Mouse (Mus musculus): ENCODE measurements around the gene Nbeal1. TPM values are rescaled to one million over a fixed set of nuclear protein-coding genes. Genes with fewer than 3 reads are reported as not detected.
"Not testable (repeated sequence)": the region's sequence is repeated elsewhere in the genome, so short reads cannot be mapped to it uniquely, and the experiment has no call there.

Nbeal1 gene
- total RNA-seq (2021), result 73.8 and 77.7 TPM in 2 replicates
- long read RNA-seq, full-length matches to known transcripts, result 1 of 7 reads
- long read RNA-seq, partial matches to known transcripts, result 2 of 7 reads
- long read RNA-seq, other reads (novel, unspliced or antisense), result 4 of 7 reads

GRCm38 (mm10) chr1:60179932-60180783, at the start of gene Nbeal1:
Nbeal1 (plus strand) TSS chr1:60180599.
- peak; percentile 100 for DNase-seq

GRCm38 (mm10) chr1:60137346-60137745, 43.1 kb upstream of the Nbeal1 start:
- DNase-seq, result no peak

DNA sequence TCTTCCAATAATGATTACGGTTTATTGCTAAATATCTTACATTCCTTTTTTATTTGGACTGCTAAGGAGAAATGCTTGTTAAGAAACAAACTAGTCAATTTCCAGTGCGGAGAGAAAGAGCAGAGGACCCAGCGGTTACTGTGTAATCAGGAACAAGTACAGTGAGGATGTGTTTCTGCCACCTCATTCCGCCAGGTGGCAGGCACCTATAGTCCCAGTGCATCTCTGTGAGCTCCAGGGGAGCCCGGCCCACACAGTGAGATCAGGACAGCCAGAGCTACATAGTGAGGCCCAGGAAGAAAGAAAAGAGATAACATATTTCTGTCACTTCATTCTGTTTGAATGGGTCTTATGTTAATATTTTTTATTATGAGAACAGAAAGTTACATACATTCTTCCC, 27.7 kb upstream of the Nbeal1 start:
- DNase-seq, result no peak

GRCm38 (mm10) chr1:60156651-60157050, 23.7 kb upstream of the Nbeal1 start:
- no peak for DNase-seq

- DNase-seq, result peak; percentile 50
Measured at GRCm38 (mm10) chr1:60158411-60158810, 22.0 kb upstream of the Nbeal1 start.

GRCm38 (mm10) chr1:60163676-60164075, 16.7 kb upstream of the Nbeal1 start:
- DNase-seq, result no peak

GRCm38 (mm10) chr1:60169626-60170025, 10.8 kb upstream of the Nbeal1 start:
- DNase-seq, result no peak

- no peak for DNase-seq
Measured at GRCm38 (mm10) chr1:60170251-60170650, 10.1 kb upstream of the Nbeal1 start.

DNA sequence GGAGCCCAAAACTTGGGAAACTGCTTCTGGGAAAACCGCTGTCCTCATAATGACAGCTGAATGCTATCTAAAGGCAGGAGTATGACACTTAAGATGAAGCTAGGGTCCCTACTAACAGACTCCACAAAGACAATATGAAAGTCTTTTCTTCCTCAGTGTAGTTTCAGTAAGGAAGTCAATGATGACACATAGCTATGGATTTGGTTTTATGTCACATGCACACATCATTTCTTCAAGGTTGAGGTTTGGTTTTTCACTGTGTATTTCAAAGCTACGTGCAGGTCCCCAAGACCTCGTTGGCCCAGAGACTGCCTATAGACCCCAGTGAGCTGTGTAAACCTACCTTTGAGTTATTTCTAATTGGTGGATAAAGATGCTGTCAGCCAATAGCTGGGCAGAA, 7.3 kb upstream of the Nbeal1 start:
- DNase-seq, result no peak

DNA sequence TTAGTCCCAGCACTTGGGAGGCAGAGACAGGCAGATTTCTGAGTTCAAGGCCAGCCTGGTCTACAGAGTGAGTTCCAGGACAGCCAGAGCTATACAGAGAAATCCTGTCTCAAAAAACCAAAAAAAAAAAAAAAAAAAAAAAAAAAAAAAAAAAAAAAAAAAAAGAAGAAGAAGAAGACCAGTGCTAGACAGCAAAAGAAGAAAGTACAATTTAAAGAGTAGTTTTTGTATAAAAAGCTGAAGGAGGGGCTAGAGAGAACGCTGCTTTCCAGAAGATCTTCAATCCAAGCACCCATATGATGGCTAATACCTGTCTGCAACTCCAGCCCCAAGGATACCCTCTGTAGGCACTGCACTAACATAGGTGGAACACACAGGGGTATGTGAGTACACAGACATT, 2.6 kb upstream of the Nbeal1 start:
- not testable (repeated sequence) for DNase-seq

GRCm38 (mm10) chr1:60179376-60179775, 1.0 kb upstream of the Nbeal1 start:
- DNase-seq, result no peak

GRCm38 (mm10) chr1:60180784-60181221, 404 bp downstream of the Nbeal1 start:
- no peak for DNase-seq

- DNase-seq, result no peak
Measured at GRCm38 (mm10) chr1:60188454-60188853, 8.1 kb downstream of the Nbeal1 start.

- no peak for DNase-seq
Measured at GRCm38 (mm10) chr1:60196813-60197212, 16.4 kb downstream of the Nbeal1 start.

DNA sequence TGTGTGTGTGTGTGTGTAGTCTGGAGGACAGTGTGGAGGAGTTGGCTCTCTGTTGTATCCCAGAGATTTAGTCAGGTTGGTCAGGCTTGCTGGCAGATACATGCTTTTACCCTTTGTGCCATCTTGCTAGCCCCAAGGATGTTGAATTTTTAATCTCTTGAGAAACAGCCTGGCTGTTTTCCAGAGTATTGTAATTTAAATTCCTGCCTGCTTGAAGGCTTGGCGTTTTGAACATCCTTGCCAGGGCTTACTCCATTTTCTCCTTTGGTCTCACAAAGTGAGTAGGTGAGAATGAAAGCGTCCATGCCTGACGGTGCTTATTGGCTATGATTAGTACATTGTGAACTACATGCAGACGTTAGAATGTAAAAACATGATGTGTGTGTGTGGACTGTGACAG, 18.6 kb downstream of the Nbeal1 start:
- DNase-seq, result no peak

DNA sequence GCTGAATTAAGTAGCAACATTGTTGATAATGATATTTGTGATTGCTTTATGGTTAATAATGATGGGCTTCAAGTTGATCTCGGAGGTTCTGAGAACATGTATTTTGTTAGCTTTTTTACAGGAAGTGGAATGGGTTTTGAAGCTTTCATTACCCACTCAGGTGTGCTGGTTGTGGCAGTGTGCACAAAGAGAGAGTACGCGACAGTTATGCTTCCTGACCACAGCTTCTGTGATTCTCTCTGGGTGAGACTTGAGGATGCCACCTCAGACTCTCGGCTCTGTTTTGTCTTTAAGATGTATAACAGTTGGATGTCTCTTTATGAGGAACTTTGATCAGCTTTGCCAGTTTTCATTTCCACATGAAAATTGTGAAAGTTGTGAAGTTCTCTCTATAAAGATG, 55.9 kb downstream of the Nbeal1 start:
- DNase-seq, result no peak

- no peak for DNase-seq
Measured at GRCm38 (mm10) chr1:60240430-60240829, 60.0 kb downstream of the Nbeal1 start.

DNA sequence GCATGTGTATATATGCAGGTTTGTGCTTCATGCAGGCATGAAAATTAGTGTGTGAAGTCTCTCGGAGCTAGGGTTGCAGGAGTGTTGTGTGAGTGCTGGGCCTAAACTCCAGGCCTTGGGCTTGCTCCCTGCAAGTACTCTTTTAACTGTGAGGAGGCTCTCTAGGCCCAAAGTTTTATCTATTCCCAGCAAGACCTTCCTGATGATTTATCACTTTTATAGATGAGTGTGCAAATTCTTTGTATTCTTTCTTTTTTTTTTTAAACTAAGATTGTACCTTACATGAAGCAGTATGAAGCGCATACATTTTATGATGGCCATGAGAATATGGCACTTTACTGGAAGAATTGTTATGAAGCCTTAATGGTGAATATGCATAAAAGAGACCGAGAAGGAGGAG, 87.7 kb downstream of the Nbeal1 start:
- no peak for DNase-seq

GRCm38 (mm10) chr1:60269314-60269713, 88.9 kb downstream of the Nbeal1 start:
- DNase-seq, result no peak

DNA sequence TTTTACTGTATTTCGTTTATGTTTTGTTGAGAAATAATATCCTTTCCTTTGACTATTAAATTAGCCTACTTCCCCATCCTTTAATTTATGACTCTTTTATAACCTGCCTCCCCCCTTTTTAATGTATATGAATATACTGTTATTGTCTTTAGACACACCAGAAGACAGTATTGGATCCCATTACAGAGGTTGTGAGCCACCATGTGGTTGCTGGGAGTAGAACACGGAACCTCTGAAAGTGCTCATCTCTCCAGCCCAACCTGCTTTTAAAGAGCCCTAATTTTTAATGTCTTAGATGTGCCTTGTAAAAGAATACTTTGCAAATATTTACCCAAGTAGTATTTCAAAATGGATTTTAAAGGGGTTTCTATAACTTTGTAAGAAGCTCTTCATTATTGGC, 92.1 kb downstream of the Nbeal1 start:
- no peak for DNase-seq

DNA sequence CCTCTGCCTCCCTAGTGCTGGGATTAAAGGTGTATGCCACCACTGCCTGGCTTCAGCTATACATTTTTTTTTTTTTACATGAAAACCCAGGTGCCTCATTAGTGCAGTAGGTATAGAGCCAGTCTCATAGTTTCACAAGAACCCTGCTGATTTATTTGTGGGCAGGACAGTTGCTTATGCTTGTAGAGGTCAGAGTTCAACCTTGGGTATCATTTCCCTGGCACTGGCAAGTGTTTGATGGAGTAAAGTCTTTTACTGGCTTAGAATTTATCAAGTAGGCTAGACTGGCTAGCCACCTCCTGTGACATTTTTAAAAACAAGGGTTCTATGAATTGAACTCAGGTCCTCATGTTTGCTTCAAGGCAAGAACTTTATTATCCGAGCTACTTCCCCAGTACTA, 113.5 kb downstream of the Nbeal1 start:
- no peak for DNase-seq

DNA sequence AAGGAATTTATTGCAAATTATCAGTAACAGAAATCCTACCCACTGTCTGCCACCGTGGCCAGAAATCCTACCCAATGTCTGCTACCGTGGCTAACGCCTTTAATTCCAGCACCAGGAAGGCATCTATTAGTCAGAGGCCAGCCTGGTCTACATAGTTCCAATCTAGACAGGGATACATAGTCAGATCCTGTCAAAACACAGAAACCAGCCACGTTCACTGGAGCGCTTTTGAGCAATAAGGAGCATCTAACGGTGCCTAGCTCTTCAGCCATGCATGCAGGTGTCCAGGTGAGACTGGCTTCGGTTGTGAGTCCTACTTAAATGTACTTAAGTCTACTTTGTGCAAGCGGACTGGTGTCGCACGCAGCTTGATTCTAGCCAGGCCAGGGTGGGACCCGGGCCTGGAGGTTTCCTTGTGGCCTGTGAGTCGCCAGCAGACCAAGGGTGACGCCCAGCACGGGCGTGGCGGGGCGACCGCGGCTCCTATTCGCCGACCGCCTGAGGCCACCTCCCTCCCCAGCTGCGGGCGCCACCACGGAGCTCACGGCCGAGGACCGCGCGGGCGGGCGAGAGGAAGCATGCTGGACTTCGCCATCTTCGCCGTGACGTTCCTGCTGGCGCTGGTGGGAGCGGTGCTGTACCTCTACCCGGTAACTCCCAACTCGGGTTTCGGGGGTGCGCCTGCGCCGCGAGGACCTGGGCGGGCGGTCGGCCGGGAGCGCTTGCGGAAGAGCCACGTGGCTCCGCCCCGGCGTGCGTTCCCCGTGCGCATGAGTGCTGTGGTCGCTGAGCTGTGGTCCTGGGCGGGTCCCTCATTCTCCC, 162.6 kb downstream of the Nbeal1 start, which contains the start of gene Cyp20a1:
Cyp20a1 (plus strand) TSS at position 516 of the 822 bp plus-strand sequence.
- peak; percentile 90 for DNase-seq
